Mouse (Mus musculus) neural tube, embryonic 14.5 days (tissue): ENCODE measurements at regions not wholly inside any gene's neighbourhood (a gene's known extent, or its start where the extent isn't known, plus 50 kb on each side); places are given as distances from the start of the nearest gene placed in this dataset.

ENCODE experiments used
- ATAC-seq: fragments of 200-750 bp; cut with Nextera tagmentation; 2 replicates; pipeline ENCODE4 v1.8.0; 2017; ENCODE audit warnings: low read depth, mild to moderate bottlenecking, moderate TSS enrichment, moderate library complexity
- H3K27ac ChIP-seq: fragments of 300-500 bp; sonication (generic); 2 replicates; pipeline ENCODE4 v1.5.1; 2014; ENCODE audit warnings: low read depth, mild to moderate bottlenecking, control low read depth, low read length, moderate library complexity, mixed read lengths
- H3K27me3 ChIP-seq: fragments of 300-500 bp; sonication (generic); 2 replicates; pipeline ENCODE4 v1.6.1; 2014; ENCODE audit warnings: low read length; ENCODE audit not compliant: control insufficient read depth, insufficient read depth
- H3K36me3 ChIP-seq: fragments of 300-500 bp; sonication (generic); 2 replicates; pipeline ENCODE4 v1.6.1; 2014; ENCODE audit warnings: low read length, mixed read lengths; ENCODE audit not compliant: control insufficient read depth, insufficient read depth
- H3K4me1 ChIP-seq: fragments of 300-500 bp; sonication (generic); 2 replicates; pipeline ENCODE4 v1.6.1; 2014; ENCODE audit warnings: low read length; ENCODE audit not compliant: control insufficient read depth, insufficient read depth
- H3K4me2 ChIP-seq: fragments of 300-500 bp; sonication (generic); 2 replicates; pipeline ENCODE4 v1.6.1; 2014; ENCODE audit warnings: mild to moderate bottlenecking, low read depth, low read length, control low read depth
- H3K4me3 ChIP-seq: fragments of 300-500 bp; sonication (generic); 2 replicates; pipeline ENCODE4 v1.5.1; 2014; ENCODE audit warnings: low read depth, low read length, control low read depth, mixed read lengths
- H3K9ac ChIP-seq: fragments of 300-500 bp; sonication (generic); replicated peaks from 2 replicates; pipeline ENCODE4 v1.6.1; 2014; ENCODE audit warnings: low read depth, mild to moderate bottlenecking, control low read depth, low read length, mixed read lengths
- H3K9me3 ChIP-seq: fragments of 300-500 bp; sonication (generic); 2 replicates; pipeline ENCODE4 v1.6.1; 2016; ENCODE audit warnings: low read length; ENCODE audit not compliant: control insufficient read depth
- WGBS: fragments of 180-500 bp; shearing (Covaris S2); extraction: QIAGEN DNeasy Blood & Tissue Kit; methylation state at CpG from one replicate; pipeline ENCODE4 v1.1.7; 2014; 5-methylcytosine and 5-hydroxymethylcytosine counted together

- Histone ChIP-seq H3K9ac (no peak overlapping the region), H3K27ac (no peak overlapping the region), H3K9me3 (no peaks in the 10 kb centered on the region), H3K27me3 (no peaks in the 10 kb centered on the region), H3K4me3 (no peak overlapping the region), H3K36me3 (no peaks in the 10 kb centered on the region), H3K4me2 (no peak overlapping the region), H3K4me1 (no peaks in the 10 kb centered on the region)
- WGBS, result 85% methylated on average over 1 of the region's 1 CpGs
- no peak for ATAC-seq
Measured at GRCm38 (mm10) chr15:69551012-69551411, 3050.3 kb upstream of the Lrrc6 start.

GRCm38 (mm10) chr15:69526441-69527094, 3025.9 kb upstream of the Lrrc6 start:
- no peaks in the 10 kb centered on the region for H3K27me3 ChIP-seq
- H3K9me3 ChIP-seq, result no peaks in the 10 kb centered on the region
- H3K4me1 ChIP-seq, result no peaks in the 10 kb centered on the region
- WGBS, result 63% methylated on average over 6 of the region's 6 CpGs
- no peak overlapping the region for H3K4me2 ChIP-seq
- no peak overlapping the region for H3K27ac ChIP-seq
- ATAC-seq, result no peak
- H3K36me3 ChIP-seq, result no peaks in the 10 kb centered on the region
- no peak overlapping the region for H3K9ac ChIP-seq
- no peak overlapping the region for H3K4me3 ChIP-seq

GRCm38 (mm10) chr15:69484421-69485074, 2983.8 kb upstream of the Lrrc6 start:
- Histone ChIP-seq H3K27ac (no peak overlapping the region), H3K4me3 (no peak overlapping the region), H3K9me3 (no peaks in the 10 kb centered on the region), H3K36me3 (no peaks in the 10 kb centered on the region), H3K9ac (no peak overlapping the region), H3K27me3 (no peaks in the 10 kb centered on the region), H3K4me1 (no peaks in the 10 kb centered on the region), H3K4me2 (no peak overlapping the region)
- peak; percentile 61; the same call in 1 of the 2 replicates for ATAC-seq
- WGBS, result 52% methylated on average over 5 of the region's 5 CpGs

GRCm38 (mm10) chr15:69483096-69483495, 2982.4 kb upstream of the Lrrc6 start:
- H3K4me2 ChIP-seq, result no peak overlapping the region
- H3K27me3 ChIP-seq, result no peaks in the 10 kb centered on the region
- no peak overlapping the region for H3K4me3 ChIP-seq
- H3K9ac ChIP-seq, result no peak overlapping the region
- WGBS, result 75% methylated on average over 2 of the region's 2 CpGs
- no peaks in the 10 kb centered on the region for H3K4me1 ChIP-seq
- H3K36me3 ChIP-seq, result no peaks in the 10 kb centered on the region
- no peak overlapping the region for H3K27ac ChIP-seq
- ATAC-seq, result no peak
- H3K9me3 ChIP-seq, result no peaks in the 10 kb centered on the region

- H3K27ac ChIP-seq, result no peak overlapping the region
- H3K36me3 ChIP-seq, result no peaks in the 10 kb centered on the region
- H3K4me3 ChIP-seq, result no peak overlapping the region
- no peak overlapping the region for H3K4me2 ChIP-seq
- no peak for ATAC-seq
- H3K9ac ChIP-seq, result no peak overlapping the region
- whole genome bisulfite sequencing, result 72% methylated on average over 3 of the region's 3 CpGs
- no peaks in the 10 kb centered on the region for H3K4me1 ChIP-seq
- H3K9me3 ChIP-seq, result no peaks in the 10 kb centered on the region
- H3K27me3 ChIP-seq, result no peaks in the 10 kb centered on the region
Measured at GRCm38 (mm10) chr15:69481087-69481486, 2980.4 kb upstream of the Lrrc6 start.

- Histone ChIP-seq H3K4me1 (no peaks in the 10 kb centered on the region), H3K27me3 (no peaks in the 10 kb centered on the region), H3K9me3 (no peaks in the 10 kb centered on the region), H3K27ac (no peak overlapping the region), H3K4me2 (no peak overlapping the region), H3K4me3 (no peak overlapping the region), H3K36me3 (no peaks in the 10 kb centered on the region), H3K9ac (no peak overlapping the region)
- ATAC-seq, result no peak
- WGBS, result 94% methylated on average over 3 of the region's 3 CpGs
Measured at GRCm38 (mm10) chr15:69477050-69477449, 2976.3 kb upstream of the Lrrc6 start.

GRCm38 (mm10) chr15:69469566-69469965, 2968.9 kb upstream of the Lrrc6 start:
- no peak for ATAC-seq
- Histone ChIP-seq H3K4me2 (no peak overlapping the region), H3K9me3 (no peaks in the 10 kb centered on the region), H3K36me3 (no peaks in the 10 kb centered on the region), H3K4me1 (no peaks in the 10 kb centered on the region), H3K4me3 (no peak overlapping the region), H3K27ac (no peak overlapping the region), H3K27me3 (no peaks in the 10 kb centered on the region), H3K9ac (no peak overlapping the region)
- WGBS, result 86% methylated on average over 1 of the region's 1 CpGs

GRCm38 (mm10) chr15:69460581-69461194, 2960.0 kb upstream of the Lrrc6 start:
- WGBS, result 91% methylated on average over 2 of the region's 2 CpGs
- Histone ChIP-seq H3K4me1 (no peaks in the 10 kb centered on the region), H3K27ac (no peak overlapping the region), H3K9ac (no peak overlapping the region), H3K4me3 (no peak overlapping the region), H3K27me3 (no peaks in the 10 kb centered on the region), H3K36me3 (no peaks in the 10 kb centered on the region), H3K4me2 (no peak overlapping the region), H3K9me3 (no peaks in the 10 kb centered on the region)
- ATAC-seq, result no peak

GRCm38 (mm10) chr15:69457473-69457872, 2956.8 kb upstream of the Lrrc6 start:
- no peaks in the 10 kb centered on the region for H3K27me3 ChIP-seq
- ATAC-seq, result no peak
- no peaks in the 10 kb centered on the region for H3K36me3 ChIP-seq
- H3K9me3 ChIP-seq, result no peaks in the 10 kb centered on the region
- no peak overlapping the region for H3K27ac ChIP-seq
- H3K9ac ChIP-seq, result no peak overlapping the region
- no peak overlapping the region for H3K4me2 ChIP-seq
- H3K4me1 ChIP-seq, result no peaks in the 10 kb centered on the region
- 78% methylated on average over 4 of the region's 4 CpGs for WGBS
- no peak overlapping the region for H3K4me3 ChIP-seq
